Mouse (Mus musculus) left cerebral cortex, adult 2 months (tissue): ENCODE results near the gene Ppox. TPM values are rescaled to one million over a fixed set of nuclear protein-coding genes. Genes with fewer than 3 reads are reported as not detected.

Experiments
- DNase-seq, 2 experiments: peaks; one replicate each; pipeline ENCODE4 v3.0.0; 2021 to 2022; ENCODE audit warnings: low spot score in 2 of 2, mixed read lengths in 1 of 2; ENCODE audit errors: extremely low spot score in 1 of 2
- H3K27ac ChIP-seq: fragments of 200-600 bp; 2 replicates; pipeline ENCODE4 v1.8.1; 2022
- H3K4me3 ChIP-seq: fragments of 200-600 bp; 2 replicates; pipeline ENCODE4 v1.8.1; 2022
- CTCF ChIP-seq: fragments of 200-600 bp; IDR thresholded peaks from 2 replicates; pipeline ENCODE4 v1.8.1; 2022; ENCODE audit warnings: antibody characterized with exemption, mild to moderate bottlenecking, moderate library complexity
- intact Hi-C: fragments of 180-260 bp; cut with DNase I; formaldehyde crosslinking; loops from one replicate; pipeline ENCODE4 v1.15.1; 2025
- total RNA-seq, 2 experiments: library from RNA; stranded (reverse); gene quantifications; 2 replicates each; pipeline ENCODE4 v1.2.3; 2021

Ppox gene
- total RNA-seq, 2 experiments from 2014 or later, result 26.0 to 32.1 TPM

DNA sequence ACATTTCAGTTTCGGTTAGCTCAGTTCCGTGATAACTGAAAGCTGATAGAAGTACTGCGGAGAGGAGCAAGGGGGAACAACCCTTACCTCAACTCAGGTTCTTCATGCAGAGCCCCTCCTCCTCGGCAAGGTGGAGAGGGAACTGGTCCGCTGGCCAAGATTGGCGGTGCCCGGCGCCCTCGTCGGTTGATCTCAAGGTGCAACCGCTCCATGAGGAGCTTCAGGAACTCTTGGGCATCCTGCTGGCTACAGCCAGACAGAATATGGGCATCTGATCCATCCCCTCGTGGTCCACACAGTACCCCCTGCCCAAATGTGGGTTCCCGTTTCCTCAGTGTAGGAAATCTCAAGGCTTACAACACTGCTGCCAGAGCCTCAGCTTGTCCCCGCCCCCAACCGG is 3.5 kb upstream of the Ppox start:
- Histone ChIP-seq H3K27ac (peak overlapping the region; percentile 44; the same call in 1 of the 2 replicates), H3K4me3 (no peak overlapping the region)
- no peak for TF ChIP-seq CTCF
- intact Hi-C loops, result no loop called here
- no peak for DNase-seq

DNA sequence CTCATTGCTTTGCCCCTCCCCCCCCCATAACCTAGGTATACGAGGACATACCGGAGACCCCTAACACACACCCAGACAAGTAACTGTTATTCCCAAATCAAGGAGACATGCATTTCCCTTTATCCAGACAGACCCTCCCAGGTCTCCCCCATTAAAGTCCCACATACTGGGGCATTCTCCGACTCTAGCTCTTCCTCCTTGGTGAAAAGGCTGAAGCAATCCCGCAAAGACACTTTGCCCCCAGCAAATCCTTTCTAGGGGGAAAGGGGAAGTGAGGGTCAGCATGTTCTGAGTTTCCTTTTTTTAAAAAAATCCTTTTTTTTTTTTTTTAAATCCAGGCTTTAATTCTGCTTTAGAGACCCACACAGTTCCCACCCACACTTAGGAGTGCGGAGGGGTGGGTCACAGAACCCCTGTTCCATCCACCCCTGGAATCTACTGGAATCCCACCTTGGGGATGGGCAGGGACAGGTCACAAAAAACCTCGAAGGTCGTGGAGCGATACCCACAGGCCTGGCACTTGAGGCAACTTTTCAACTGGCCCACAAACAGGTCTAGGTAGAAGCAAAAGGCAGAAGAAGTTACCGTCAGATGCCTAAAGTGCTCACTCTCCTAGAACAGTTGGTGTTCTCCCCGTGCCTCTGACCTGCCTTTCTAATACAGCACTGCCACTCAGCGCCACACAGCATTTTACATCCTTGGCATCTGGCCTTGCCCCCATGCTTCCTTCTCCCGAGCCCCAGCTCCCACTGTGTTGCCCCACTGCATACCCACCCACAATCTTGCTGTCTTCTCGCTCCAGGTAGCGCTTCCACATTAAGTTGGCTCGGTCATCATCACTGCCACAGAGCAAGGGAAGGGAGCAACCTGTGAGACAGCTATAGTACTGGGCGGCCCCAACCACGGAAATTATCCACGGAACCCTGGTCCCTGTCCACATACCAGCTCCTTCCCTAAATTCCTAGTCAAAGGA is 2.5 kb upstream of the Ppox start:
- no peak for TF ChIP-seq CTCF
- H3K4me3 ChIP-seq, result no peak overlapping the region
- H3K27ac ChIP-seq, result no peak overlapping the region
- DNase-seq, result no peak
- intact Hi-C loops, result no loop called here

DNA sequence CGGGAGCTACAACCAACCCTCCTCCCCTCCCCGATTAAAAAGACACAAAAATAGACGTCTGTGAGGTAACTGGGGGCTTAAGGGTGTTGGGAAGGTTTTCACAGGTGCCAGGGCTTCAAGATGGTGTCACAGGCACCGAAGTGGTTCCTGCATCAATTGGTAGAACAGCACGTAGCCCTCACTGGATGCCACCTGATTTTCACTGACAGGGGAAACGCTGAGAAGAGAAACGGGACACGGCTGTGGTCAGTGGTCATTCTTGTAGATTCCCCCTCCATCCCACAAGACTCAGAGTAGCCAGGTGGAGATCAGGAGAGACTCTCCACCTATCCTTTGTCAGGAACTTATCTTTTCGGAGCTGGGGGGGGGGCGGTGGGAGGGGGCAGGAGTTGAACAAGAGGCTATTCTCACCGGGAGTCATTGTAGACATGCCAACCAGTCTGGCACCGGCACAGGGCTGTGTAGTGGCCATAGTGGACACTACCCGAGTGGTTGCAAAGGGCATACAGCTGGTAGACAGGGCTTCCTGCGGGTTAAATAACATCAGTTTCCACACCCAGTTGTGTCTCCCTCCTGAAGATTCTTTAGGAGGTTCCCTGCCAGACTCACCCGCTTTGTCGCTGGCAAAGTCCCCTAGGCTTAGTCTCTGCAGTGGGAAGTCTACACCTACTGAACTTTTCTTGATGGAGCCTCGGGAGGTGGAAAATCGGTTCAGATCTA is 1.3 kb upstream of the Ppox start:
- intact Hi-C loops, result no loop called here
- no peak for DNase-seq
- H3K4me3 ChIP-seq, result no peak overlapping the region

DNA sequence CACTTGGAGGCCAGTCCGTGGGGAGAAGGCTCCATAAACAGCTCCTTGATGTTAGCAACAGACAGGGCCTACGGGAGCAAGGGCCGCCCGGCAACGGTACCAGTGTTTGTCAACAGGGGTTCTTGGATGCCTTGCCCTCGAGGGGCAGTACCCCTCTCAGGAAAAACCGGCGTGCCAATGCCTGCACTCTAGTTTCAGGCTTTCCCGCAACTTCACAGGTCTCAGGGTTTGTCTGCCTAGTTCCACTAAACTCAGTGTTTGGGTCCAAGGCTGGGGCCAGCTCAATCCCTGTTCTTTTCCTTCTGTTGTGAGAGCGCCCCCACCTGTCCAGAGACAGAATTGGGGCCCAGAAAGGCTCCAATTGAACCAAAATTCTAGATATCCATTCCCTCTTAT is 540 bp upstream of the Ppox start:
- Histone ChIP-seq H3K4me3 (peak overlapping the region; percentile 72), H3K27ac (peak overlapping the region; percentile 81)
- peak; percentile 88 for TF ChIP-seq CTCF
- peak; percentile 71 to 75 for DNase-seq
- intact Hi-C loops, result loop anchor here (1.0 to 2.0 kb wide), 2 partner anchors 11 to 35 kb away; partner anchors contain the start of gene B4galt3

More for the DNA sequence above, 1.3 kb upstream of the Ppox start:
- no peak overlapping the region for H3K27ac ChIP-seq
- no peak for TF ChIP-seq CTCF

DNA sequence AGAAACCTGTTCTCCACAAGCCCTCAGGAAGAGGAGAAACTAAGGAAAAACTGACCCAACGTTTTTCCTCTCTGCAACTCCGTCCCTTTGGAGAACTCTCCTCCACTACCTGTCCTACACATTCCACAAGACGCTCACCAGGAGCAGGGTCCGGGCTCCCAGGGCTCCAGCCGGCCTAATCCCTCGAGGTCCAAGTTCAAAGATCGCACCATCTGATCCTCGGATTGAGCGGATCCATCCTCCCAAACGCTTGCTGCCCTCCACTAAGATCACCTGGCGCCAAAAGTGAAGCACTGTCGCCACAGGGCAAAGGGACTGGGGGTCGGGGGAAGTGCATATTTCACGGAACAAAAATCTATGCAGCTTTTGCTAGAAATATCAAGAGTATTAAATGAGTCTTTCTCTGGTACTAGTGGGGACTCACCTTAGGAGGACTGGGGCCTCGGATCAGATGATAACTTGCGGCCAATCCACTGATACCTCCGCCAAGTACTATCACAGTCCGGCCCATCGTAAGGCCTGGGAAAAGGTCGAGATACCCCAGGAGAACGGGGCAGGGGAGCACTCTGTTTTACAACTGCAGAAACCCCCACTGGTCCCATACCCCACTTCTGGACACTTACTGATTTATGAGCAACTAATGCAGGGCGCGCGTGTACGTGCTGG is 603 bp downstream of the Ppox start:
- H3K27ac ChIP-seq, result peak overlapping the region; percentile 22
- intact Hi-C loops, result loop anchor here (2.0 kb wide), 1 partner anchor 34 kb away; no protein-coding TSS in a partner anchor
- TF ChIP-seq CTCF, result no peak

GRCm38 (mm10) chr1:171279721-171280120 is 1.3 kb downstream of the Ppox start:
- TF ChIP-seq CTCF, result no peak

More for the DNA sequence above, 603 bp downstream of the Ppox start:
- peak overlapping the region; percentile 72 for H3K4me3 ChIP-seq
- DNase-seq, result no peak

GRCm38 (mm10) chr1:171279012-171279705 is 1.8 kb downstream of the Ppox start:
- DNase-seq, result peak in 1 of 2 experiments; percentile 7
- no peak overlapping the region for H3K4me3 ChIP-seq
- no peak for TF ChIP-seq CTCF
- H3K27ac ChIP-seq, result no peak overlapping the region
- intact Hi-C loops, result no loop called here

More at GRCm38 (mm10) chr1:171279721-171280120, 1.3 kb downstream of the Ppox start:
- no peak overlapping the region for H3K4me3 ChIP-seq
- peak in 1 of 2 experiments; percentile 8 for DNase-seq
- intact Hi-C loops, result loop anchor here (2.0 kb wide), 1 partner anchor 33 kb away; no protein-coding TSS in a partner anchor
- H3K27ac ChIP-seq, result no peak overlapping the region

- H3K4me3 ChIP-seq, result no peak overlapping the region
- intact Hi-C loops, result no loop called here
- no peak for TF ChIP-seq CTCF
- peak in 1 of 2 experiments; percentile 4 for DNase-seq
- H3K27ac ChIP-seq, result no peak overlapping the region
Observed at GRCm38 (mm10) chr1:171278436-171278835, 2.5 kb downstream of the Ppox start.

GRCm38 (mm10) chr1:171277736-171278135 is 3.2 kb downstream of the Ppox start:
- intact Hi-C loops, result no loop called here
- TF ChIP-seq CTCF, result no peak
- no peak for DNase-seq
- Histone ChIP-seq H3K27ac (no peak overlapping the region), H3K4me3 (no peak overlapping the region)

DNA sequence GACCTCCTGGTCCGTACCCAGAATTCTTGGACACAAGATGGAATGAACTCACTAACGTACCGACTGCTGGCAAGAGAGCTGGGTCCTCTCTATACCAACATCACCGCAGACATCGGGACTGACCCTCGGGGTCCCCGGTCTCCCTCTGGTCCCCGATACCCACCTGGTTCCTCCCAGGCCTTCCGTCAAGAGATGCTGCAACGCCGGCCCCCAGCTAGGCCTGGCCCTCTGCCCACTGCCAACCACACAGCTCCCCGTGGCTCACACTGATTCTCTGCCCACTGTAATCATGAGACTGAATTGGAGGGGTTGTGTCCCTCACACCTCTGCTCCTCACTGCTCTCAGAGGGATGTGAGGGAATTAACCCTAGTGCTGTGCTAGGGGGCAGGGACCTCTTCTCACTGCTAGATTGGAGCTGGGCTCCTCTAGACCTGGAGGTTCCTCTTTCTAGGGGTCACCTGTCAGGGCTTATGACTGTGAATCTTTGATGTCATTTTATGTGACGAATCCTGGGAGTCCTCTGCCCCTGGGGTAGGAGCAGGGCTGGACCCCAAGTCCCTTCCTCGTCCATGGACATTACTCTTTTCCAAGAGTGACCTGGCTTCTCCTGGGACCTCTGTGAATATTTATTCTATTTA is 4.8 kb downstream of the Ppox start:
- no peak overlapping the region for H3K27ac ChIP-seq
- TF ChIP-seq CTCF, result no peak
- no peak for DNase-seq
- intact Hi-C loops, result no loop called here
- no peak overlapping the region for H3K4me3 ChIP-seq
